Mouse (Mus musculus): ENCODE measurements around the gene 4930452B06Rik. TPM values are rescaled to one million over a fixed set of nuclear protein-coding genes. Genes with fewer than 3 reads are reported as not detected.

4930452B06Rik gene
- total and polyA plus RNA-seq, 3 experiments = not detected

DNA sequence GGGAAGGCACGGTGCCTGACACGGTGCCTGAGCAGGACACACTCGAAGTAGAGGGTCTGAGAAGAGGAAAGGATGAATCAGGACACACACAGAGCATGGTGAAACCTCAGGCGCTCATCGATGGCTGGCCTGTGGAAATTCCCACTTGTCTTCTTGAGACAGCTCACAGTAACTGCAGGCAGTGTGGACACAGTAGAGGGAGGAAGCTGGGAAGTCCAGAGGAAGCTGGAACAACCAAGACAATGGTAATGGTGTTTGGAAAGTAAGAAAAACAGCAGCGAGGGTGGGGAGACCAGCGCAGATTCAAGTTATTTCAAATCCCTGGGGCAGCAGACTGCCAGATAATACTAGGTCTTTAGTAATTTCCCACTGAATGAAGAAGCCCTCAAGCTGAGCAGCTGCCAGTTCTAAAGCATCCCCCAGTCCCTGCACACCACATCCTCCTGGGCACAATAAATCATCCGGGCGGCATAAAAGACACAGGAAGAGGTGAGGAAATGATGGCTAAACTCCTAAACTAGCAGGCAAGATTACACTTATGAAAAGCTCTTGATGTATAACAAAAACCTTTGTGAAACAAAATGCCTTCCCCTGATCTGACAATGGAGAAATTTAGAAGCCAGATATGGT lies 24.3 kb downstream of the 4930452B06Rik start:
- H3K9me3 ChIP-seq (replicated peaks; ENCODE audit: insufficient read depth, low read length) = no peaks in the 10 kb centered on the region
- TF ChIP-seq E2F4 (IDR thresholded peaks at IDR 0.05; ENCODE audit: borderline replicate concordance, low read depth, low read length) (no peak), TAL1 (IDR thresholded peaks at IDR 0.05; ENCODE audit: low read length) (no peak), CTCF (IDR thresholded peaks at IDR 0.05 in 2 of 3, conservative IDR thresholded peaks at IDR 0.05 in 1 of 3; ENCODE audit: control insufficient read depth in 1 of 3, insufficient read depth in 1 of 3, low read depth in 2 of 3, low read length in 3 of 3, poor library complexity in 1 of 3, severe bottlenecking in 1 of 3) (no peak), ZC3H11A (IDR thresholded peaks at IDR 0.05; ENCODE audit: low read depth, low read length) (no peak), UBTF (IDR thresholded peaks at IDR 0.05; ENCODE audit: borderline replicate concordance, insufficient read depth, low read depth, low read length) (no peak), USF1 (IDR thresholded peaks at IDR 0.05; ENCODE audit: low read depth, low read length) (no peak), GATA1 (IDR thresholded peaks at IDR 0.05; ENCODE audit: low read depth, low read length) (no peak), POLR2AphosphoS2 (IDR thresholded peaks at IDR 0.05; ENCODE audit: low read length) (no peak), MAZ (IDR thresholded peaks at IDR 0.05; ENCODE audit: low read depth, low read length) (no peak), NELFE (IDR thresholded peaks at IDR 0.05; ENCODE audit: low read depth, low read length) (no peak), MXI1 (IDR thresholded peaks at IDR 0.05; ENCODE audit: low read depth, low read length) (no peak), ETS1 (IDR thresholded peaks at IDR 0.05; ENCODE audit: low read depth, low read length) (no peak), MAFK (IDR thresholded peaks at IDR 0.05; ENCODE audit: borderline replicate concordance, low read depth, low read length) (no peak), EP300 (IDR thresholded peaks at IDR 0.05; ENCODE audit: low read depth in 1 of 2, low read length in 2 of 2) (no peak)
- no peak for DNase-seq (ENCODE audit: low read depth, low spot score)
- no peak overlapping the region for H3K9ac ChIP-seq (ENCODE audit: control insufficient read depth, low read depth, low read length, poor library complexity, severe bottlenecking)
- no peak overlapping the region for H3K4me3 ChIP-seq (ENCODE audit: control insufficient read depth in 1 of 2, insufficient read depth in 1 of 2, low read depth in 2 of 2, low read length in 2 of 2)
- H3K4me1 ChIP-seq (ENCODE audit: control insufficient read depth in 1 of 2, insufficient read depth in 2 of 2, low read length in 2 of 2) = no peaks in the 10 kb centered on the region
- no peaks in the 10 kb centered on the region for H3K79me2 ChIP-seq (ENCODE audit: control insufficient read depth, insufficient read depth, low read length, poor library complexity)
- no peak overlapping the region for H3K27ac ChIP-seq (ENCODE audit: control insufficient read depth, low read depth, low read length)
- no peaks in the 10 kb centered on the region for H3K27me3 ChIP-seq (ENCODE audit: control insufficient read depth in 1 of 2, insufficient read depth in 2 of 2, low read length in 2 of 2)
- H3K36me3 ChIP-seq (ENCODE audit: control insufficient read depth in 1 of 2, insufficient read depth in 2 of 2, low read length in 2 of 2) = no peaks in the 10 kb centered on the region

DNA sequence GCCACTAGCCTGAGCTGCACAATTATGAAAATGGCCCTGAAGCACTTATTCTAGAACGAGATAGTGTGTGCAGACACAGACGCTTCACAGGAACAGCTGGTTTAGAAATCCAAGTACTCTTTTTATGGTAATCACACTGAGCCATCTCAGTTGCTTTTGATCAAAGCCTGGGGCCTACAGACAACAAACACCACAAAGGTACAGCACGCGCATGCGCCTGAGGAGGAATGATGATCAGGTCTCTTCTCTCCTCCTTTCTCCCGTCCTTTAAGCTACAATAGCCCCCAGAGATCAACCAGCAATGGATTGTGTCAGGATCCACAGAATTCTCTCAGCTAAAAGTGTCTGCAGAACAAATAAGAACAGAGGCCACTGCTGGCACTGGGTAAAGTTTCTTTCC lies 33.8 kb downstream of the 4930452B06Rik start:
- Histone ChIP-seq H3K36me3 (ENCODE audit: control insufficient read depth in 1 of 2, insufficient read depth in 2 of 2, low read length in 2 of 2) (no peaks in the 10 kb centered on the region), H3K9me3 (replicated peaks; ENCODE audit: insufficient read depth, low read length) (no peaks in the 10 kb centered on the region), H3K9ac (ENCODE audit: control insufficient read depth, low read depth, low read length, poor library complexity, severe bottlenecking) (no peak overlapping the region), H3K4me3 (ENCODE audit: control insufficient read depth in 1 of 2, insufficient read depth in 1 of 2, low read depth in 2 of 2, low read length in 2 of 2) (no peak overlapping the region), H3K4me1 (ENCODE audit: control insufficient read depth in 1 of 2, insufficient read depth in 2 of 2, low read length in 2 of 2) (no peaks in the 10 kb centered on the region), H3K79me2 (ENCODE audit: control insufficient read depth, insufficient read depth, low read length, poor library complexity) (no peaks in the 10 kb centered on the region), H3K27me3 (ENCODE audit: control insufficient read depth in 1 of 2, insufficient read depth in 2 of 2, low read length in 2 of 2) (no peaks in the 10 kb centered on the region), H3K27ac (ENCODE audit: control insufficient read depth, low read depth, low read length) (no peak overlapping the region)
- TF ChIP-seq MEF2A (IDR thresholded peaks at IDR 0.05; ENCODE audit: extremely low read depth, insufficient replicate concordance, low read depth, low read length, poor library complexity, severe bottlenecking) = no peak
- no peak for TF ChIP-seq ZC3H11A (IDR thresholded peaks at IDR 0.05; ENCODE audit: low read depth, low read length)
- TF ChIP-seq KAT2A (conservative IDR thresholded peaks at IDR 0.05; ENCODE audit: low read depth, low read length) = no peak
- DNase-seq (ENCODE audit: low read depth, low spot score) = no peak
